Mouse (Mus musculus) MEL (cell line): ENCODE measurements around the gene Pgap3. TPM values are rescaled to one million over a fixed set of nuclear protein-coding genes. Genes with fewer than 3 reads are reported as not detected.

ENCODE experiments used
- DNase-seq: peaks from one replicate; pipeline ENCODE4 v3.0.0; 2011; ENCODE audit warnings: low read depth, low spot score
- H3K27ac ChIP-seq: 2 replicates; pipeline ENCODE4 v1.5.1; 2012; ENCODE audit warnings: low read depth, mild to moderate bottlenecking, control low read depth, low read length, moderate library complexity; ENCODE audit not compliant: control insufficient read depth
- H3K27me3 ChIP-seq, 2 experiments: fragments of 150-350 bp in 1 of 2; sonication (generic) in 1 of 2; 2 replicates each; pipeline ENCODE4 v1.6.1; 2012; ENCODE audit warnings: low read length in 2 of 2, mild to moderate bottlenecking in 2 of 2, improper control_type of control experiment in 1 of 2, moderate library complexity in 1 of 2; ENCODE audit not compliant: insufficient read depth in 2 of 2, control insufficient read depth in 1 of 2
- H3K36me3 ChIP-seq, 2 experiments: 2 replicates each; pipeline ENCODE4 v1.6.1; 2012 to 2014; ENCODE audit warnings: low read length in 2 of 2, improper control_type of control experiment in 1 of 2, inconsistent platforms in 1 of 2, mild to moderate bottlenecking in 1 of 2; ENCODE audit not compliant: insufficient read depth in 2 of 2, control insufficient read depth in 1 of 2
- H3K4me1 ChIP-seq, 2 experiments: fragments of 150-350 bp in 1 of 2; sonication (generic) in 1 of 2; 2 replicates each; pipeline ENCODE4 v1.6.1; 2012; ENCODE audit warnings: low read length in 2 of 2, improper control_type of control experiment in 1 of 2, mild to moderate bottlenecking in 1 of 2; ENCODE audit not compliant: insufficient read depth in 2 of 2, control insufficient read depth in 1 of 2
- H3K4me3 ChIP-seq, 2 experiments: fragments of 150-350 bp in 1 of 2; sonication (generic) in 1 of 2; 2 replicates each; pipeline ENCODE4 v1.5.1; 2012; ENCODE audit warnings: low read depth in 2 of 2, low read length in 2 of 2, mild to moderate bottlenecking in 2 of 2, moderate library complexity in 2 of 2, control low read depth in 1 of 2, improper control_type of control experiment in 1 of 2; ENCODE audit not compliant: control insufficient read depth in 1 of 2, insufficient read depth in 1 of 2
- H3K79me2 ChIP-seq: 2 replicates; pipeline ENCODE4 v1.6.1; 2012; ENCODE audit warnings: mild to moderate bottlenecking, low read length, moderate library complexity; ENCODE audit not compliant: control insufficient read depth, poor library complexity, insufficient read depth
- H3K9ac ChIP-seq: 2 replicates; pipeline ENCODE4 v1.6.1; 2012; ENCODE audit warnings: low read depth, mild to moderate bottlenecking, control low read depth, low read length, moderate library complexity; ENCODE audit not compliant: control insufficient read depth, poor library complexity, severe bottlenecking
- H3K9me3 ChIP-seq: fragments of 150-350 bp; sonication (generic); replicated peaks from 2 replicates; pipeline ENCODE4 v1.6.1; 2012; ENCODE audit warnings: mild to moderate bottlenecking, low read length, improper control_type of control experiment, moderate library complexity; ENCODE audit not compliant: insufficient read depth
- BHLHE40 ChIP-seq: IDR thresholded peaks from 2 replicates; pipeline ENCODE4 v1.6.1; 2012; ENCODE audit warnings: low read depth, mild to moderate bottlenecking, inconsistent platforms, low read length, improper control_type of control experiment, borderline replicate concordance
- CHD1 ChIP-seq: IDR thresholded peaks from 2 replicates; pipeline ENCODE4 v1.6.1; 2012; ENCODE audit warnings: low read depth, mild to moderate bottlenecking, inconsistent platforms, low read length, improper control_type of control experiment
- CHD2 ChIP-seq: IDR thresholded peaks from 2 replicates; pipeline ENCODE4 v1.6.1; 2011; ENCODE audit warnings: low read length, improper control_type of control experiment
- CTCF ChIP-seq, 3 experiments: IDR thresholded peaks in 2 of 3; conservative IDR thresholded peaks in 1 of 3; 2 replicates each; pipeline ENCODE4 v1.5.1; 2011 to 2012; ENCODE audit warnings: low read length in 3 of 3, low read depth in 2 of 3, mild to moderate bottlenecking in 2 of 3, improper control_type of control experiment in 1 of 3, inconsistent platforms in 1 of 3, mixed read lengths in 1 of 3, moderate library complexity in 1 of 3; ENCODE audit not compliant: control insufficient read depth in 1 of 3, insufficient read depth in 1 of 3, poor library complexity in 1 of 3, severe bottlenecking in 1 of 3
- E2F4 ChIP-seq: IDR thresholded peaks from 2 replicates; pipeline ENCODE4 v1.6.1; 2011; ENCODE audit warnings: low read depth, low read length, improper control_type of control experiment, borderline replicate concordance
- ELF1 ChIP-seq: IDR thresholded peaks from 2 replicates; pipeline ENCODE4 v1.6.1; 2014; ENCODE audit warnings: low read depth, mild to moderate bottlenecking, inconsistent platforms, low read length, improper control_type of control experiment, moderate library complexity
- EP300 ChIP-seq, 2 experiments: IDR thresholded peaks; 2 replicates each; pipeline ENCODE4 v1.6.1; 2011; ENCODE audit warnings: improper control_type of control experiment in 2 of 2, low read length in 2 of 2, low read depth in 1 of 2, mild to moderate bottlenecking in 1 of 2
- ETS1 ChIP-seq: IDR thresholded peaks from 2 replicates; pipeline ENCODE4 v1.6.1; 2012; ENCODE audit warnings: low read depth, mild to moderate bottlenecking, inconsistent platforms, low read length, improper control_type of control experiment, moderate library complexity
- GABPA ChIP-seq: IDR thresholded peaks from 2 replicates; pipeline ENCODE4 v1.6.1; 2012; ENCODE audit warnings: low read depth, mild to moderate bottlenecking, inconsistent platforms, low read length, improper control_type of control experiment, moderate library complexity
- GATA1 ChIP-seq: IDR thresholded peaks from 2 replicates; pipeline ENCODE4 v1.6.1; 2011; ENCODE audit warnings: low read depth, low read length, improper control_type of control experiment
- HCFC1 ChIP-seq: IDR thresholded peaks from 2 replicates; pipeline ENCODE4 v1.6.1; 2012; ENCODE audit warnings: low read depth, mild to moderate bottlenecking, inconsistent platforms, low read length, improper control_type of control experiment, moderate library complexity
- JUND ChIP-seq: IDR thresholded peaks from 2 replicates; pipeline ENCODE4 v1.6.1; 2011; ENCODE audit warnings: low read depth, mild to moderate bottlenecking, improper control_type of control experiment, low read length
- KAT2A ChIP-seq: conservative IDR thresholded peaks from 2 replicates; pipeline ENCODE4 v1.6.1; 2012; ENCODE audit warnings: low read depth, low read length, improper control_type of control experiment, inconsistent platforms
- MAFK ChIP-seq: IDR thresholded peaks from 2 replicates; pipeline ENCODE4 v1.6.1; 2011; ENCODE audit warnings: low read depth, mild to moderate bottlenecking, low read length, improper control_type of control experiment, borderline replicate concordance
- MAZ ChIP-seq: IDR thresholded peaks from 2 replicates; pipeline ENCODE4 v1.6.1; 2012; ENCODE audit warnings: low read depth, mild to moderate bottlenecking, inconsistent platforms, low read length, improper control_type of control experiment
- MEF2A ChIP-seq: IDR thresholded peaks from 2 replicates; pipeline ENCODE4 v1.6.1; 2014; ENCODE audit warnings: low read depth, mild to moderate bottlenecking, inconsistent platforms, low read length, improper control_type of control experiment; ENCODE audit not compliant: poor library complexity, insufficient replicate concordance, severe bottlenecking; ENCODE audit errors: extremely low read depth
- MXI1 ChIP-seq: IDR thresholded peaks from 2 replicates; pipeline ENCODE4 v1.6.1; 2011; ENCODE audit warnings: mild to moderate bottlenecking, low read depth, low read length, improper control_type of control experiment
- MYB ChIP-seq: IDR thresholded peaks from 2 replicates; pipeline ENCODE4 v1.6.1; 2011; ENCODE audit warnings: mild to moderate bottlenecking, low read depth, low read length, improper control_type of control experiment
- MYC ChIP-seq: IDR thresholded peaks from 2 replicates; pipeline ENCODE4 v1.6.1; 2011; ENCODE audit warnings: low read depth, mild to moderate bottlenecking, low read length, improper control_type of control experiment, moderate library complexity
- NELFE ChIP-seq: IDR thresholded peaks from 2 replicates; pipeline ENCODE4 v1.6.1; 2011; ENCODE audit warnings: low read depth, low read length, improper control_type of control experiment
- NRF1 ChIP-seq: IDR thresholded peaks from 2 replicates; pipeline ENCODE4 v1.6.1; 2014; ENCODE audit warnings: low read depth, mild to moderate bottlenecking, inconsistent platforms, low read length, improper control_type of control experiment, moderate library complexity; ENCODE audit not compliant: poor library complexity, insufficient read depth, severe bottlenecking
- POLR2A ChIP-seq, 2 experiments: IDR thresholded peaks; 2 replicates each; pipeline ENCODE4 v1.6.1; 2011 to 2012; ENCODE audit warnings: low read length in 2 of 2, mild to moderate bottlenecking in 2 of 2, control low read depth in 1 of 2, improper control_type of control experiment in 1 of 2, low read depth in 1 of 2, moderate library complexity in 1 of 2; ENCODE audit not compliant: control insufficient read depth in 1 of 2, insufficient read depth in 1 of 2, poor library complexity in 1 of 2
- POLR2AphosphoS5 ChIP-seq: IDR thresholded peaks from 2 replicates; pipeline ENCODE4 v1.6.1; 2012; ENCODE audit warnings: low read depth, borderline replicate concordance, mild to moderate bottlenecking, inconsistent platforms, low read length, moderate library complexity, mixed read lengths
- RAD21 ChIP-seq: IDR thresholded peaks from 2 replicates; pipeline ENCODE4 v1.6.1; 2011; ENCODE audit warnings: mild to moderate bottlenecking, low read depth, low read length, improper control_type of control experiment
- RCOR1 ChIP-seq: IDR thresholded peaks from 2 replicates; pipeline ENCODE4 v1.6.1; 2012; ENCODE audit warnings: low read depth, mild to moderate bottlenecking, inconsistent platforms, low read length, improper control_type of control experiment
- SIN3A ChIP-seq: IDR thresholded peaks from 2 replicates; pipeline ENCODE4 v1.6.1; 2012; ENCODE audit warnings: low read length, improper control_type of control experiment, inconsistent platforms
- SMC3 ChIP-seq: IDR thresholded peaks from 2 replicates; pipeline ENCODE4 v1.6.1; 2011; ENCODE audit warnings: low read depth, low read length, improper control_type of control experiment
- TAL1 ChIP-seq: IDR thresholded peaks from 2 replicates; pipeline ENCODE4 v1.6.1; 2012; ENCODE audit warnings: mild to moderate bottlenecking, inconsistent platforms, low read length, moderate library complexity, mixed read lengths
- TBP ChIP-seq: IDR thresholded peaks from 2 replicates; pipeline ENCODE4 v1.8.0; 2011; ENCODE audit warnings: low read depth, low read length, improper control_type of control experiment
- TCF12 ChIP-seq: IDR thresholded peaks from 2 replicates; pipeline ENCODE4 v1.6.1; 2014; ENCODE audit warnings: low read depth, mild to moderate bottlenecking, inconsistent platforms, low read length, improper control_type of control experiment, moderate library complexity
- USF1 ChIP-seq: IDR thresholded peaks from 2 replicates; pipeline ENCODE4 v1.6.1; 2014; ENCODE audit warnings: low read depth, mild to moderate bottlenecking, inconsistent platforms, low read length, improper control_type of control experiment, moderate library complexity
- USF2 ChIP-seq, 2 experiments: IDR thresholded peaks; 2 replicates each; pipeline ENCODE4 v1.6.1; 2011 to 2012; ENCODE audit warnings: improper control_type of control experiment in 2 of 2, low read length in 2 of 2, borderline replicate concordance in 1 of 2, inconsistent platforms in 1 of 2, low read depth in 1 of 2, mild to moderate bottlenecking in 1 of 2; ENCODE audit not compliant: insufficient read depth in 1 of 2
- ZC3H11A ChIP-seq: IDR thresholded peaks from 2 replicates; pipeline ENCODE4 v1.6.1; 2012; ENCODE audit warnings: low read depth, mild to moderate bottlenecking, inconsistent platforms, low read length, improper control_type of control experiment
- ZKSCAN1 ChIP-seq: IDR thresholded peaks from 2 replicates; pipeline ENCODE4 v1.6.1; 2012; ENCODE audit warnings: low read depth, mild to moderate bottlenecking, inconsistent platforms, low read length, improper control_type of control experiment, moderate library complexity
- ZMIZ1 ChIP-seq: IDR thresholded peaks from 2 replicates; pipeline ENCODE4 v1.6.1; 2012; ENCODE audit warnings: low read depth, mild to moderate bottlenecking, inconsistent platforms, low read length, improper control_type of control experiment, moderate library complexity
- polyA plus RNA-seq, 2 experiments: library from polyadenylated mRNA; stranded (reverse) in 1 of 2; unstranded in 1 of 2; fragments of >175 nt in 1 of 2; fragments of >200 nt in 1 of 2; gene quantifications; 2 replicates each; pipeline versions ENCODE4 v1.2.1 to v1.2.4; 2012; ENCODE audit warnings: low replicate concordance in 2 of 2, low read depth in 1 of 2; ENCODE audit not compliant: insufficient read length in 2 of 2, insufficient read depth in 1 of 2, missing spikeins in 1 of 2
- total RNA-seq: library from RNA; depleted of rRNA; stranded (reverse); fragments of 300-350 nt; gene quantifications from 2 replicates; pipeline ENCODE4 v1.2.3, GENCODE M21; 2012

Gene Pgap3
- total and polyA plus RNA-seq, 3 experiments: 7.4 to 8.4 TPM; not detected in 1

- Histone ChIP-seq H3K9me3 (no peaks in the 10 kb centered on the region), H3K27ac (peak within 1 kb of the TSS; percentile 87)
- 0 out of 2 replicates have a peak, but pooled peaks have one; percentile 13 for TF ChIP-seq GATA1
- peak; percentile 71 for TF ChIP-seq ELF1
- TF ChIP-seq HCFC1: peak; percentile 84
- no peak; the same call in none of the 2 replicates for TF ChIP-seq MAZ
- TF ChIP-seq ZKSCAN1: no peak
- TF ChIP-seq NRF1: peak; percentile 72
- TF ChIP-seq POLR2AphosphoS5: no peak
- no peak; the same call in 1 of the 2 replicates for TF ChIP-seq KAT2A
- TF ChIP-seq MAFK: no peak
- TF ChIP-seq MXI1: peak; percentile 72
- no peak for TF ChIP-seq JUND
- TF ChIP-seq RAD21: no peak
- TF ChIP-seq MYB: no peak
- TF ChIP-seq CHD1: 0 out of 2 replicates have a peak, but pooled peaks have one; percentile 57
- TF ChIP-seq ZC3H11A: no peak
- TF ChIP-seq NELFE: peak; percentile 95
- peak; percentile 97 for TF ChIP-seq ZMIZ1
- no peak for TF ChIP-seq TAL1
- no peak for TF ChIP-seq CHD2
- peak; percentile 30; the same call in 1 of the 2 replicates for TF ChIP-seq ETS1
- no peak for TF ChIP-seq SMC3
- TF ChIP-seq MYC: no peak
- TF ChIP-seq BHLHE40: no peak
- peak; percentile 77 for TF ChIP-seq SIN3A
- TF ChIP-seq RCOR1: no peak
- no peak for TF ChIP-seq EP300 (IDR thresholded peaks at IDR 0.05; ENCODE audit: low read depth in 1 of 2, low read length in 2 of 2)
- no peak for TF ChIP-seq GABPA
- TF ChIP-seq USF1: no peak
- TF ChIP-seq MEF2A: no peak
- no peak for TF ChIP-seq CTCF (IDR thresholded peaks at IDR 0.05 in 2 of 3, conservative IDR thresholded peaks at IDR 0.05 in 1 of 3; ENCODE audit: control insufficient read depth in 1 of 3, insufficient read depth in 1 of 3, low read depth in 2 of 3, low read length in 3 of 3, poor library complexity in 1 of 3, severe bottlenecking in 1 of 3)
- peak; percentile 94 to 97 for TF ChIP-seq POLR2A (IDR thresholded peaks at IDR 0.05; ENCODE audit: control insufficient read depth in 1 of 2, insufficient read depth in 1 of 2, low read depth in 1 of 2, low read length in 2 of 2, poor library complexity in 1 of 2)
- peak; percentile 55; the same call in 1 of the 2 replicates for TF ChIP-seq E2F4
- TF ChIP-seq TCF12: peak; percentile 66
- no peak for TF ChIP-seq USF2 (IDR thresholded peaks at IDR 0.05; ENCODE audit: borderline replicate concordance in 1 of 2, insufficient read depth in 1 of 2, low read depth in 1 of 2, low read length in 2 of 2)
- peak; percentile 94 for TF ChIP-seq TBP
These were observed 41.9 kb downstream of the Pgap3 start, which contains the start of gene Stard3 for GRCm38 (mm10) chr11:98358161-98359083. Gene Stard3, plus strand, starts transcription at chr11:98358368.

More at GRCm38 (mm10) chr11:98358161-98359083, 41.9 kb downstream of the Pgap3 start, which contains the start of gene Stard3:
- Histone ChIP-seq H3K27me3 (no peaks in the 10 kb centered on the region), H3K9ac (peak within 1 kb of the TSS; percentile 89), H3K36me3 (peaks cover 0 to 17% of the 10 kb centered on the region in 2 experiments; a peak in 2 of 4 replicates), H3K4me3 (peak within 1 kb of the TSS; percentile 83 to 89), H3K79me2 (peaks cover 32% of the 10 kb centered on the region), H3K4me1 (peaks cover 9 to 28% of the 10 kb centered on the region in 2 experiments)
- DNase-seq: peak; percentile 98
